Mouse (Mus musculus): ENCODE results near the gene Trmt13.

DNA sequence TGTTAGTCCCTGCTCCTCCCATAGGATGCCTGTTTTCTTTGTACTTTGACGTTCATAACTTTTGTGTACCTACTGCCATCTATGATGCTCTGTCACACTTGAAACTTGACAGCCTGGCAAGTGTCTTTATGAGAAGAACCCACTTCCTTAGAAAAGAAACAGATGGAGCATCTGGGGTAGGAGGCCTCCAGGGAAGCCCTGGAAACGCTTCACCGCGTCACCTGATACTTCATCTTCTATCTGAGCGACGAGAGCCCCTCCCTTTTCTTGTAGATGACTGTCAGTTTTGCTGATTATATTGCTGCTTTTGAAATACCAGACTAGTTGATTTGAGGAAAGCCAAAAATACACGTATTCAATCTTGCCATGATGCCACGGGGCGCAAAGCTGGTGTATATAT is 9.8 kb downstream of the Trmt13 start:
- TF ChIP-seq POLR2A (IDR thresholded peaks at IDR 0.05; ENCODE audit: insufficient read length, low read depth) (no peak), E2F4 (IDR thresholded peaks at IDR 0.05; ENCODE audit: insufficient read depth) (no peak)
